Mouse (Mus musculus): ENCODE measurements around the gene Sgpp2.
A peak's percentile ranks its signal among the peaks of the same experiment; 100 is the strongest.

Sgpp2 gene

DNA sequence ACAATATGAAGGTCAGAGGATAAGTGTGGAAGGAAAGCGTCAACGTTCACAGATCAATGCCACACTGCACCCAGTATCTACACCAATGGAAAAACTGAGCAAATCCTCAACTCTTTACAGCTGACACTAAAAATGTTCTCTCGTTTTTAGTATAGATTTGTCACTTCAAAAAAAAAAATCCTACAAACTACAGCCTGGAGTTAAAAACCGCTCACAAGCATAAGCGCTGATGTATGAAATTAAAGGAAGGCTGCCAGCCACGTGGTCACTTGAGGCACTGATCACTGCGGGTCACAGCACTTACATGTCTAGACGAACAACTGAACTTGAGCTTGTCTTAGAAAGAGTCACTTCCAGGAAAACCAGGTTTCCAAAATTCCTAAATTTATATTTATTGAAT lies 143.7 kb downstream of the Sgpp2 start:
- no peak for DNase-seq

DNA sequence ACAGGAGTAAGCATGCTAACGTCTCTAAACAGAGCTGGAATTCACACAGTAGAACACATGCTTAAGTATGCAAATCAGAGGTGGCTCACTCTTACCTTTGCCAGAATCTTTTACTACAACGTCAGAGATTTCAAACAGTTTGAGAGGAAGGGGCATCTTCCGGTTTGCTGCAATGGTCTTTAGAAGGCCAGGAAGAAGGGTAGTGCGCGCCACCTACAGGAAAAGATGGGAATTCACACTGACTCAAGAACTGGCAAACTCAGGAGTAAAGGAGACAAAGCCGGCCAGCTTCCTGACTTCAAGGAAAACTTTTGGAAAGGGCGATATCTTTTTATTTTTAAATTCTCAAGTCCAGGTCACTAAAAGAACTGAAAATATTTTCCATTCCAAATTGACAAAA lies 144.5 kb downstream of the Sgpp2 start:
- DNase-seq, result peak; percentile 56

Measured in kidney, adult 9 months (tissue).